Mouse (Mus musculus): ENCODE data around the gene 0610030E20Rik. TPM values are rescaled to one million over a fixed set of nuclear protein-coding genes. Genes with fewer than 3 reads are reported as not detected.
A peak's percentile ranks its signal among the peaks of the same experiment; 100 is the strongest.

The 0610030E20Rik gene
- polyA plus RNA-seq, 1 experiment from 2014 or later, result 27.2 TPM

- Histone ChIP-seq H3K9ac (peak overlapping the region; percentile 77), H3K4me1 (peaks cover 15% of the 10 kb centered on the region), H3K36me3 (ENCODE audit: poor library complexity, severe bottlenecking) (peaks cover 31% of the 10 kb centered on the region), H3K4me2 (peak overlapping the region; percentile 92), H3K4me3 (peak overlapping the region; percentile 82), H3K9me3 (replicated peaks) (no peaks in the 10 kb centered on the region), H3K27ac (peak overlapping the region; percentile 59), H3K27me3 (0 out of 2 replicates have a peak, but pooled peaks cover 2% of the 10 kb centered on the region)
- ATAC-seq, result peak; percentile 100
- WGBS, result under 1% methylated on average over 42 of the region's 42 CpGs
Observed at GRCm38 (mm10) chr6:72362132-72363028, 15.3 kb downstream of the 0610030E20Rik start.

DNA sequence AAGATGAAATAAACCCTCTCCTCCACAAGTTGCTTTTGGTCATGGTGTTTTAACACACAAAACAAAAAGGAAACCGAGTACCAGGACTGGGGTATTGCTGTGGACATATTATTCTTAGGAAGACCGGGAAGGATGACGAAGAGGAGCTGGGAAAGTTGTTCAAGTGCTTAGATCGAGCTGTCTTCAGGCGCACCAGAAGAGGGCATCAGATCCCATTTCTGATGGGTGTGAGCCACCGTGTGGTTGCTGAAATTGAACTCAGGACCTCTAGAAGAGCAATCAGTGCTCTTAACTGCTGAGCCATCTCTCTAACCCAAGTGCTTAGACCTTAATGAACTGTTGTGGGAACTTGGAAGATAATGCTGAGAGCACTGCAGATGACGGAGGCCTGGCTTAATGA, 16.9 kb downstream of the 0610030E20Rik start:
- 44% methylated on average over 7 of the region's 7 CpGs for WGBS
- Histone ChIP-seq H3K4me2 (no peak overlapping the region), H3K36me3 (ENCODE audit: poor library complexity, severe bottlenecking) (peaks cover 16% of the 10 kb centered on the region), H3K27ac (no peak overlapping the region), H3K9me3 (replicated peaks) (no peaks in the 10 kb centered on the region), H3K4me1 (peaks cover 15% of the 10 kb centered on the region), H3K4me3 (no peak overlapping the region), H3K27me3 (0 out of 2 replicates have a peak, but pooled peaks cover 2% of the 10 kb centered on the region), H3K9ac (no peak overlapping the region)
- no peak for ATAC-seq

DNA sequence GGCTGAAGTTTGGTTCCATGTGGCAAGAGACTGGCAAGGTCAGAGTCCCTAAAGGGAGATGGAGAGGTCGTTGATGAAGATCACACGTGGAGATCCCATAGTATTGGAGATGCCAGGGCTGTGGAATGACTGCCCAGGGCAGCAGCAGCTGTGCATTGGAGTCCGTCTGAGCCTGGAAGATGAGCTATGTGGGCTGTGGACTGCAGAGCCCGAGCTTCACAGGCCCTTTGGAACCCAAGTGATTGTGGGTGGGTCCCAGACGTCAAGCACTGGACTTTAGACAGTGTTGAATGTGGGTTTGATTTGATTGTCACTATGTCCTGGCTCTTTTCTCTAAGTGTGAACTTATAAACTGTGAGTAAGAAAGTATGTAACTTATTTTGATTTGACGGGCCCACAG, 17.9 kb downstream of the 0610030E20Rik start:
- 0 out of 2 replicates have a peak, but pooled peaks cover 2% of the 10 kb centered on the region for H3K27me3 ChIP-seq
- no peak overlapping the region for H3K9ac ChIP-seq
- no peaks in the 10 kb centered on the region for H3K9me3 ChIP-seq (replicated peaks)
- H3K4me3 ChIP-seq, result no peak overlapping the region
- peaks cover 7% of the 10 kb centered on the region for H3K36me3 ChIP-seq (ENCODE audit: poor library complexity, severe bottlenecking)
- 68% methylated on average over 6 of the region's 6 CpGs for WGBS
- no peak overlapping the region for H3K27ac ChIP-seq
- H3K4me2 ChIP-seq, result no peak overlapping the region
- H3K4me1 ChIP-seq, result peaks cover 15% of the 10 kb centered on the region
- ATAC-seq, result no peak

GRCm38 (mm10) chr6:72366304-72366703, 19.2 kb downstream of the 0610030E20Rik start:
- H3K27me3 ChIP-seq, result 0 out of 2 replicates have a peak, but pooled peaks cover 2% of the 10 kb centered on the region
- peaks cover 6% of the 10 kb centered on the region for H3K4me1 ChIP-seq
- no peak overlapping the region for H3K4me3 ChIP-seq
- H3K27ac ChIP-seq, result no peak overlapping the region
- 68% methylated on average over 3 of the region's 3 CpGs for WGBS
- no peak overlapping the region for H3K9ac ChIP-seq
- no peaks in the 10 kb centered on the region for H3K9me3 ChIP-seq (replicated peaks)
- ATAC-seq, result no peak
- H3K36me3 ChIP-seq (ENCODE audit: poor library complexity, severe bottlenecking), result no peaks in the 10 kb centered on the region
- H3K4me2 ChIP-seq, result no peak overlapping the region

- Histone ChIP-seq H3K4me3 (no peak within 1 kb of the TSS), H3K4me1 (no peaks in the 10 kb centered on the region), H3K4me2 (no peak within 1 kb of the TSS), H3K27me3 (0 out of 2 replicates have a peak, but pooled peaks cover 2% of the 10 kb centered on the region), H3K36me3 (ENCODE audit: poor library complexity, severe bottlenecking) (no peaks in the 10 kb centered on the region), H3K9me3 (replicated peaks) (no peaks in the 10 kb centered on the region), H3K27ac (no peak within 1 kb of the TSS), H3K9ac (no peak within 1 kb of the TSS)
- 76% methylated on average over 4 of the region's 4 CpGs for WGBS
- ATAC-seq, result no peak
Observed at GRCm38 (mm10) chr6:72366844-72367443, 19.8 kb downstream of the 0610030E20Rik start, which contains the start of gene Rnf181. Rnf181 (minus strand) TSS chr6:72366956.

GRCm38 (mm10) chr6:72367460-72367974, 20.4 kb downstream of the 0610030E20Rik start:
- Histone ChIP-seq H3K4me2 (no peak overlapping the region), H3K36me3 (ENCODE audit: poor library complexity, severe bottlenecking) (no peaks in the 10 kb centered on the region), H3K27ac (no peak overlapping the region), H3K4me1 (no peaks in the 10 kb centered on the region), H3K4me3 (no peak overlapping the region), H3K27me3 (0 out of 2 replicates have a peak, but pooled peaks cover 2% of the 10 kb centered on the region), H3K9ac (no peak overlapping the region), H3K9me3 (replicated peaks) (no peaks in the 10 kb centered on the region)
- no peak for ATAC-seq
- 68% methylated on average over 4 of the region's 4 CpGs for WGBS

GRCm38 (mm10) chr6:72369557-72369956, 22.4 kb downstream of the 0610030E20Rik start:
- Histone ChIP-seq H3K9ac (no peak overlapping the region), H3K4me1 (no peaks in the 10 kb centered on the region), H3K36me3 (ENCODE audit: poor library complexity, severe bottlenecking) (no peaks in the 10 kb centered on the region), H3K4me2 (no peak overlapping the region), H3K27me3 (0 out of 2 replicates have a peak, but pooled peaks cover 6% of the 10 kb centered on the region), H3K9me3 (replicated peaks) (no peaks in the 10 kb centered on the region), H3K4me3 (no peak overlapping the region), H3K27ac (no peak overlapping the region)
- no peak for ATAC-seq
- WGBS, result 81% methylated on average over 4 of the region's 4 CpGs

GRCm38 (mm10) chr6:72370091-72370490, 23.0 kb downstream of the 0610030E20Rik start:
- Histone ChIP-seq H3K4me1 (no peaks in the 10 kb centered on the region), H3K27ac (no peak overlapping the region), H3K9ac (no peak overlapping the region), H3K4me3 (no peak overlapping the region), H3K27me3 (0 out of 2 replicates have a peak, but pooled peaks cover 3% of the 10 kb centered on the region), H3K36me3 (ENCODE audit: poor library complexity, severe bottlenecking) (no peaks in the 10 kb centered on the region), H3K9me3 (replicated peaks) (no peaks in the 10 kb centered on the region), H3K4me2 (no peak overlapping the region)
- whole genome bisulfite sequencing, result 82% methylated on average over 12 of the region's 12 CpGs
- no peak for ATAC-seq

DNA sequence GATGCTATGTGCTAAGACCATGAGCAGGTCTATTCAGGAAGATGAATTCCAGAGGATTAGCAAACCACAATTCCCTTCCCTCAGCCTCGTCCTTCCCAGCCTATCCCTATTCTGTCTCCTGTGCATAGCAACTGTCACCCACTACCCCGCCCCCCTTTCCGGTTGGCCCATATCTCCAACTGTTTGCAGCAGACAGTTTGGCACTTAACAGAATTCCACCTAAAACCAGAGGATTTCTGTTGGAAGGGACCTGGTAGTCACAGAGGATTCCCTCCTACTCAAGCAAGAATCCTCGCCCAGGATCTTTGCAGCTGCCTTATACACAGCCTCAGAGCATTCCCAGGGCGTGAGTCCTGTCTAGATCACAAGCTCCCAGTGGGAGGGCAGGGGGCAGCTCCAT, 24.0 kb downstream of the 0610030E20Rik start:
- ATAC-seq, result no peak
- Histone ChIP-seq H3K27me3 (0 out of 2 replicates have a peak, but pooled peaks cover 3% of the 10 kb centered on the region), H3K36me3 (ENCODE audit: poor library complexity, severe bottlenecking) (no peaks in the 10 kb centered on the region), H3K9me3 (replicated peaks) (no peaks in the 10 kb centered on the region), H3K9ac (no peak overlapping the region), H3K4me3 (no peak overlapping the region), H3K4me2 (no peak overlapping the region), H3K4me1 (no peaks in the 10 kb centered on the region), H3K27ac (no peak overlapping the region)
- whole genome bisulfite sequencing, result 53% methylated on average over 5 of the region's 5 CpGs

- Histone ChIP-seq H3K36me3 (ENCODE audit: poor library complexity, severe bottlenecking) (no peaks in the 10 kb centered on the region), H3K9ac (no peak overlapping the region), H3K27ac (no peak overlapping the region), H3K27me3 (0 out of 2 replicates have a peak, but pooled peaks cover 3% of the 10 kb centered on the region), H3K9me3 (replicated peaks) (no peaks in the 10 kb centered on the region), H3K4me3 (no peak overlapping the region), H3K4me1 (no peaks in the 10 kb centered on the region), H3K4me2 (no peak overlapping the region)
- ATAC-seq, result no peak
- 33% methylated on average over 1 of the region's 1 CpGs for WGBS
Observed at GRCm38 (mm10) chr6:72371571-72371970, 24.5 kb downstream of the 0610030E20Rik start.

DNA sequence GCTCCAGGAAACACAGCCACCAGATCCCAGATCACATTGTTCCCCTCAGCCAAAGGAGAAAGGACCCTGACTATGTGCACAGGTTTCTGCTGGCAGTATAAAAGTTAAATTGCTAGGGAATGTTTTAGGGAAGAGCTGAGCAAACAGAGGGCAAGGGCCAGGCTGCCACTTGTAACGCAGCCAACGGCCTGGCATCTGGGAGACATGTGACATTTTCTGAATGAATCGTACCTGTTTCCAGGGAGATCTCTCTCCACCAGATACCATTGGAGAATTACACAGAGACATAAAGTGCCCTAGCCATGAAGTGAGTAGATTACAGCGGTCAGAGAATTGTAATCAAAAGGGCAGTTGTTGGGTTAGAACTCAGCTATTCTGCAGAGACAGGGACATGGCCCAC, 26.1 kb downstream of the 0610030E20Rik start:
- Histone ChIP-seq H3K4me3 (no peak overlapping the region), H3K27me3 (peaks cover 9% of the 10 kb centered on the region; the same call in 1 of the 2 replicates)
- no peak for ATAC-seq

DNA sequence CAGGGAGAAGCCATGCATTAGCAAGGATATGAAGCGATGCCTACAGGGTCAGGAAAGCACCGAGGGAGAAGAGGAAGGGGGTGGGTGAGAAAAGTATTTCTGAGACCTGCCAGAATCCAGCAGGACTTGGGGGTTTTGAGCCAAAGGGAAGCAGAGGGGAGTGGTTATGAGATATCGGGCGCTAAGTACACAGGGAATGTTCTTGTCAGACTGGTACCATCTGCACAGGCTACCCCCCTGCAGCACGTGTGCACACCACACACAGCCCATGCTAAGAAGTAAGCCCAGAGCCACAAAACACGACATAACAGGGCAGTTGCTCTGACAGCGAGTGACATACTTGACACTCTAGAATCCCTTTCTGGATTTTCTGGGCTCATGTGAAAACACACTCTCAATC, 27.1 kb downstream of the 0610030E20Rik start:
- Histone ChIP-seq H3K4me1 (no peaks in the 10 kb centered on the region), H3K36me3 (ENCODE audit: poor library complexity, severe bottlenecking) (no peaks in the 10 kb centered on the region), H3K9me3 (replicated peaks) (no peaks in the 10 kb centered on the region), H3K4me3 (no peak overlapping the region), H3K27ac (no peak overlapping the region), H3K9ac (no peak overlapping the region), H3K27me3 (peaks cover 19% of the 10 kb centered on the region), H3K4me2 (no peak overlapping the region)
- no peak for ATAC-seq
- 72% methylated on average over 7 of the region's 7 CpGs for WGBS

More for the DNA sequence above, 26.1 kb downstream of the 0610030E20Rik start:
- Histone ChIP-seq H3K9me3 (replicated peaks) (no peaks in the 10 kb centered on the region), H3K36me3 (ENCODE audit: poor library complexity, severe bottlenecking) (no peaks in the 10 kb centered on the region), H3K4me2 (no peak overlapping the region), H3K27ac (no peak overlapping the region), H3K4me1 (no peaks in the 10 kb centered on the region), H3K9ac (no peak overlapping the region)
- WGBS, result 89% methylated on average over 4 of the region's 4 CpGs
